Mouse (Mus musculus) large intestine, adult 2 months (tissue): ENCODE results near the gene Myo16. TPM values are rescaled to one million over a fixed set of nuclear protein-coding genes. Genes with fewer than 3 reads are reported as not detected.

Source experiments
- DNase-seq: peaks from one replicate; pipeline ENCODE4 v3.0.0-alpha.2; 2012; ENCODE audit warnings: low read depth, low spot score
- WGBS: fragments of 180-500 bp; shearing (Covaris S2); methylation state at CpG from one replicate; pipeline ENCODE4 v1.1.7; 2018; 5-methylcytosine and 5-hydroxymethylcytosine counted together
- polyA plus RNA-seq: library from polyadenylated mRNA; depleted of rRNA; stranded (reverse); fragments of >200 nt; gene quantifications from 2 replicates; pipeline ENCODE4 v1.2.3, GENCODE M21; 2012; rRNA removed

The Myo16 gene
- polyA plus RNA-seq: 0.04 and 0.06 TPM in 2 replicates

- no peak for DNase-seq
- 4% methylated on average over 60 of the region's 61 CpGs for WGBS
These were observed at the start of gene Myo16 for GRCm38 (mm10) chr8:10153611-10154438. Gene Myo16 (plus strand): TSS chr8:10153911.

- WGBS: 82% methylated on average over 8 of the region's 8 CpGs
- no peak for DNase-seq
These were observed 45.0 kb upstream of the Myo16 start for GRCm38 (mm10) chr8:10108516-10109271.

GRCm38 (mm10) chr8:10122749-10123148 is 31.0 kb upstream of the Myo16 start:
- DNase-seq: no peak
- whole genome bisulfite sequencing: 90% methylated on average over 5 of the region's 5 CpGs

GRCm38 (mm10) chr8:10123412-10123811 is 30.3 kb upstream of the Myo16 start:
- 78% methylated on average over 2 of the region's 2 CpGs for WGBS

GRCm38 (mm10) chr8:10125684-10126083 is 28.0 kb upstream of the Myo16 start:
- DNase-seq: no peak
- 69% methylated on average over 4 of the region's 4 CpGs for WGBS

More at GRCm38 (mm10) chr8:10123412-10123811, 30.3 kb upstream of the Myo16 start:
- DNase-seq: no peak

- 59% methylated on average over 15 of the region's 15 CpGs for WGBS
- no peak for DNase-seq
These were observed 22.9 kb upstream of the Myo16 start for GRCm38 (mm10) chr8:10130513-10131414.

- WGBS: 28% methylated on average over 8 of the region's 8 CpGs
- no peak for DNase-seq
These were observed 14.2 kb upstream of the Myo16 start for GRCm38 (mm10) chr8:10139536-10139935.

- no peak for DNase-seq
- WGBS: 74% methylated on average over 10 of the region's 10 CpGs
These were observed 9.8 kb upstream of the Myo16 start for GRCm38 (mm10) chr8:10143961-10144360.

GRCm38 (mm10) chr8:10151692-10152247 is 1.9 kb upstream of the Myo16 start:
- no peak for DNase-seq
- 25% methylated on average over 6 of the region's 6 CpGs for WGBS

- no peak for DNase-seq
- WGBS: 29% methylated on average over 4 of the region's 4 CpGs
These were observed 681 bp downstream of the Myo16 start for GRCm38 (mm10) chr8:10154439-10154745.

- WGBS: 95% methylated on average over 16 of the region's 16 CpGs
- DNase-seq: no peak
These were observed 1.4 kb downstream of the Myo16 start for GRCm38 (mm10) chr8:10155075-10155474.

GRCm38 (mm10) chr8:10161106-10161505 is 7.4 kb downstream of the Myo16 start:
- 88% methylated on average over 3 of the region's 3 CpGs for WGBS
- no peak for DNase-seq

- 41% methylated on average over 2 of the region's 2 CpGs for WGBS
- no peak for DNase-seq
These were observed 11.2 kb downstream of the Myo16 start for GRCm38 (mm10) chr8:10164959-10165358.

GRCm38 (mm10) chr8:10168326-10168725 is 14.6 kb downstream of the Myo16 start:
- 73% methylated on average over 4 of the region's 4 CpGs for WGBS
- DNase-seq: no peak

GRCm38 (mm10) chr8:10169894-10170293 is 16.2 kb downstream of the Myo16 start:
- WGBS: 69% methylated on average over 3 of the region's 3 CpGs
- DNase-seq: no peak

GRCm38 (mm10) chr8:10171321-10171720 is 17.6 kb downstream of the Myo16 start:
- DNase-seq: no peak
- WGBS: 62% methylated on average over 2 of the region's 2 CpGs

- WGBS: 91% methylated on average over 3 of the region's 3 CpGs
These were observed 18.6 kb downstream of the Myo16 start for GRCm38 (mm10) chr8:10172278-10172677.

GRCm38 (mm10) chr8:10173033-10173747 is 19.5 kb downstream of the Myo16 start:
- DNase-seq: no peak
- WGBS: 70% methylated on average over 9 of the region's 9 CpGs

More at GRCm38 (mm10) chr8:10172278-10172677, 18.6 kb downstream of the Myo16 start:
- DNase-seq: no peak
